Mouse (Mus musculus) G1E (cell line): Measurements from ENCODE around the gene Uggt2. TPM values are rescaled to one million over a fixed set of nuclear protein-coding genes. Genes with fewer than 3 reads are reported as not detected.

Source experiments
- ATAC-seq: 2 replicates; pipeline ENCODE4 v1.8.0; 2016; ENCODE audit warnings: mild to moderate bottlenecking; ENCODE audit not compliant: insufficient number of reproducible peaks, poor library complexity, low FRiP score, severe bottlenecking; ENCODE audit errors: extremely low read depth
- DNase-seq: peaks from one replicate; pipeline ENCODE4 v3.0.0; 2012; ENCODE audit warnings: low spot score
- H3K27me3 ChIP-seq: 2 replicates; pipeline ENCODE4 v1.6.1; 2012; ENCODE audit warnings: mild to moderate bottlenecking, low read length, inconsistent platforms; ENCODE audit not compliant: insufficient read depth
- H3K36me3 ChIP-seq: replicated peaks from 2 replicates; pipeline ENCODE3; 2012; ENCODE audit warnings: mild to moderate bottlenecking, inconsistent platforms
- H3K4me1 ChIP-seq: 2 replicates; pipeline ENCODE4 v1.6.1; 2012; ENCODE audit warnings: low read depth, low read length, inconsistent platforms, mixed read lengths; ENCODE audit not compliant: insufficient read depth
- H3K4me3 ChIP-seq: 2 replicates; pipeline ENCODE4 v1.5.1; 2012; ENCODE audit warnings: low read depth, mild to moderate bottlenecking, inconsistent platforms, low read length, moderate library complexity, mixed read lengths
- H3K9me3 ChIP-seq: replicated peaks from 2 replicates; pipeline ENCODE4 v1.6.1; 2012; ENCODE audit warnings: inconsistent platforms
- CTCF ChIP-seq: IDR thresholded peaks from 2 replicates; pipeline ENCODE4 v1.5.1; 2012; ENCODE audit warnings: low read depth, low read length, inconsistent platforms, mixed read lengths
- GATA1 ChIP-seq: IDR thresholded peaks from 2 replicates; pipeline ENCODE4 v1.6.1; 2012; ENCODE audit warnings: borderline replicate concordance, low read length, inconsistent platforms, mixed read lengths
- GATA2 ChIP-seq: IDR thresholded peaks from 2 replicates; pipeline ENCODE4 v1.6.1; 2012; ENCODE audit warnings: low read depth, low read length, inconsistent platforms, borderline replicate concordance
- POLR2AphosphoS5 ChIP-seq: IDR thresholded peaks from 2 replicates; pipeline ENCODE4 v1.6.1; 2012; ENCODE audit warnings: low read depth, low read length, inconsistent platforms; ENCODE audit not compliant: insufficient replicate concordance
- TAL1 ChIP-seq: conservative IDR thresholded peaks from 2 replicates; pipeline ENCODE4 v1.6.1; 2012; ENCODE audit warnings: low read depth, low read length, inconsistent platforms, mixed read lengths
- polyA plus RNA-seq: library from polyadenylated mRNA; stranded (reverse); fragments of >175 nt; gene quantifications from 2 replicates; pipeline ENCODE4 v1.2.3, GENCODE M21; 2012
- total RNA-seq, 2 experiments: library from RNA; stranded (forward) in 1 of 2; stranded (reverse) in 1 of 2; fragments of 200-1000 nt in 1 of 2; fragments of >200 nt in 1 of 2; fragmentation: Nextera tagmentation in 1 of 2; gene quantifications; 2 replicates each; pipeline ENCODE4 v1.2.3; 2014 to 2017

Uggt2 gene
- total and polyA plus RNA-seq, 3 experiments: 0.55 to 7.7 TPM; not detected in 1

GRCm38 (mm10) chr14:118938551-118938950 lies 160.7 kb downstream of the Uggt2 start:
- no peak for TF ChIP-seq POLR2AphosphoS5
- no peak for TF ChIP-seq CTCF
- peaks cover 33% of the 10 kb centered on the region for H3K4me1 ChIP-seq
- H3K4me3 ChIP-seq: peak overlapping the region; percentile 97
- H3K9me3 ChIP-seq: no peaks in the 10 kb centered on the region
- H3K27me3 ChIP-seq: peaks cover 6% of the 10 kb centered on the region; the same call in 1 of the 2 replicates
- peaks cover 22% of the 10 kb centered on the region for H3K36me3 ChIP-seq
- ATAC-seq: no peak
- peak; percentile 23 for DNase-seq

- no peak for TF ChIP-seq GATA1
- no peak for TF ChIP-seq CTCF
- no peak for TF ChIP-seq TAL1
- no peak for TF ChIP-seq GATA2
- TF ChIP-seq POLR2AphosphoS5: no peak
- DNase-seq: peak; percentile 100
- H3K4me1 ChIP-seq: peaks cover 38% of the 10 kb centered on the region
Measured at GRCm38 (mm10) chr14:118937533-118938492, 161.4 kb downstream of the Uggt2 start, which contains the start of gene Dnajc3. TSS of gene Dnajc3 (plus strand) at chr14:118937976.

GRCm38 (mm10) chr14:118936952-118937351 lies 162.3 kb downstream of the Uggt2 start:
- no peak for ATAC-seq
- Histone ChIP-seq H3K36me3 (peaks cover 12% of the 10 kb centered on the region), H3K27me3 (peaks cover 12% of the 10 kb centered on the region), H3K9me3 (no peaks in the 10 kb centered on the region), H3K4me1 (peaks cover 42% of the 10 kb centered on the region), H3K4me3 (peak overlapping the region; percentile 97)
- TF ChIP-seq POLR2AphosphoS5 (no peak), TAL1 (no peak), GATA1 (no peak), GATA2 (no peak), CTCF (no peak)
- peak; percentile 16 for DNase-seq

More at GRCm38 (mm10) chr14:118937533-118938492, 161.4 kb downstream of the Uggt2 start, which contains the start of gene Dnajc3:
- no peaks in the 10 kb centered on the region for H3K9me3 ChIP-seq
- peaks cover 6% of the 10 kb centered on the region; the same call in 1 of the 2 replicates for H3K27me3 ChIP-seq
- H3K4me3 ChIP-seq: peak within 1 kb of the TSS; percentile 97
- ATAC-seq: peak; percentile 97
- peaks cover 18% of the 10 kb centered on the region for H3K36me3 ChIP-seq

GRCm38 (mm10) chr14:118936236-118936635 lies 163.0 kb downstream of the Uggt2 start:
- Histone ChIP-seq H3K4me3 (no peak overlapping the region), H3K9me3 (no peaks in the 10 kb centered on the region), H3K4me1 (peaks cover 42% of the 10 kb centered on the region), H3K27me3 (peaks cover 12% of the 10 kb centered on the region), H3K36me3 (peaks cover 9% of the 10 kb centered on the region)
- TF ChIP-seq CTCF (no peak), GATA1 (no peak), TAL1 (no peak), POLR2AphosphoS5 (no peak), GATA2 (no peak)
- DNase-seq (no peak), ATAC-seq (no peak)

Other genes with a start within 250 kb of the Uggt2 start
- gene Dzip1, start 174.0 kb downstream of the Uggt2 start, total RNA-seq (2014; fragmentation: Nextera tagmentation): 22.5 and 30.9 TPM in 2 replicates
- gene Dzip1, start 174.0 kb downstream of the Uggt2 start, total RNA-seq (2017): 5.5 and 6.9 TPM in 2 replicates
- gene Dzip1, start 174.0 kb downstream of the Uggt2 start, polyA plus RNA-seq: 2.1 and 3.1 TPM in 2 replicates
- 36.9 and 41.7 TPM in 2 replicates for gene Dnajc3, start 161.5 kb downstream of the Uggt2 start, total RNA-seq (2014; fragmentation: Nextera tagmentation)
- gene Dnajc3, start 161.5 kb downstream of the Uggt2 start, total RNA-seq (2017): 49.1 and 54.6 TPM in 2 replicates
- 2.8 and 3.9 TPM in 2 replicates for gene Dnajc3, start 161.5 kb downstream of the Uggt2 start, polyA plus RNA-seq
- gene Hs6st3, start 38.9 kb upstream of the Uggt2 start, total RNA-seq (2014; fragmentation: Nextera tagmentation): not detected in 2 replicates
- gene Hs6st3, start 38.9 kb upstream of the Uggt2 start, total RNA-seq (2017): 0.11 and 0.12 TPM in 2 replicates
- not detected in 2 replicates for gene Hs6st3, start 38.9 kb upstream of the Uggt2 start, polyA plus RNA-seq